Mouse (Mus musculus) megakaryocyte, embryonic 14.5 days (primary cell): ENCODE data around the gene Pank2. TPM values are rescaled to one million over a fixed set of nuclear protein-coding genes. Genes with fewer than 3 reads are reported as not detected.
A peak's percentile ranks its signal among the peaks of the same experiment; 100 is the strongest.

Experiments used
- H3K27me3 ChIP-seq: replicated peaks from 2 replicates; pipeline ENCODE3; 2012; ENCODE audit warnings: inconsistent platforms
- H3K36me3 ChIP-seq: replicated peaks from 2 replicates; pipeline ENCODE3; 2012; ENCODE audit warnings: low read length, inconsistent platforms, mixed read lengths
- H3K4me1 ChIP-seq: 2 replicates; pipeline ENCODE4 v1.6.1; 2012; ENCODE audit warnings: inconsistent platforms
- H3K4me3 ChIP-seq: replicated peaks from 2 replicates; pipeline ENCODE3; 2012; ENCODE audit warnings: moderate library complexity, mild to moderate bottlenecking, inconsistent platforms
- H3K9me3 ChIP-seq: 2 replicates; pipeline ENCODE4 v1.6.1; 2012; ENCODE audit warnings: inconsistent platforms
- FLI1 ChIP-seq: IDR thresholded peaks from 2 replicates; pipeline ENCODE4 v1.6.1; 2012; ENCODE audit warnings: low read length, inconsistent platforms, mixed read lengths
- GATA1 ChIP-seq: IDR thresholded peaks from 3 replicates; pipeline ENCODE4 v1.6.1; 2012; ENCODE audit warnings: mixed read lengths, low read length, inconsistent platforms, borderline replicate concordance
- polyA plus RNA-seq: library from polyadenylated mRNA; stranded (reverse); fragments of >175 nt; gene quantifications from 2 replicates; pipeline ENCODE4 v1.2.3, GENCODE M21; 2012; ENCODE audit warnings: low replicate concordance; ENCODE audit not compliant: insufficient read depth

Gene Pank2
- polyA plus RNA-seq, 1 experiment = 15.6 TPM

- Histone ChIP-seq H3K27me3 (no peaks in the 10 kb centered on the region), H3K9me3 (no peaks in the 10 kb centered on the region), H3K36me3 (peaks cover 8% of the 10 kb centered on the region), H3K4me1 (peaks cover 68% of the 10 kb centered on the region), H3K4me3 (peak overlapping the region; percentile 46)
- TF ChIP-seq GATA1 (no peak), FLI1 (no peak)
Observed at GRCm38 (mm10) chr2:131260544-131261307, 1.6 kb upstream of the Pank2 start.

- H3K4me3 ChIP-seq = peak overlapping the region; percentile 95
- no peaks in the 10 kb centered on the region for H3K9me3 ChIP-seq
- peaks cover 11% of the 10 kb centered on the region for H3K36me3 ChIP-seq
- peaks cover 66% of the 10 kb centered on the region for H3K4me1 ChIP-seq
- no peaks in the 10 kb centered on the region for H3K27me3 ChIP-seq
- TF ChIP-seq FLI1 (no peak), GATA1 (no peak)
Observed at GRCm38 (mm10) chr2:131261481-131262212, 648 bp upstream of the Pank2 start.

GRCm38 (mm10) chr2:131262680-131263670, 680 bp downstream of the Pank2 start:
- TF ChIP-seq FLI1 (no peak), GATA1 (no peak)
- Histone ChIP-seq H3K9me3 (no peaks in the 10 kb centered on the region), H3K4me1 (peaks cover 64% of the 10 kb centered on the region)

GRCm38 (mm10) chr2:131264027-131264426, 1.7 kb downstream of the Pank2 start:
- H3K4me1 ChIP-seq = peaks cover 63% of the 10 kb centered on the region
- peak overlapping the region; percentile 88 for H3K4me3 ChIP-seq
- H3K36me3 ChIP-seq = peaks cover 26% of the 10 kb centered on the region
- no peak for TF ChIP-seq FLI1
- TF ChIP-seq GATA1 = no peak
- H3K27me3 ChIP-seq = no peaks in the 10 kb centered on the region
- H3K9me3 ChIP-seq = no peaks in the 10 kb centered on the region

More at GRCm38 (mm10) chr2:131262680-131263670, 680 bp downstream of the Pank2 start:
- Histone ChIP-seq H3K36me3 (peaks cover 18% of the 10 kb centered on the region), H3K4me3 (peak overlapping the region; percentile 95), H3K27me3 (no peaks in the 10 kb centered on the region)

- Histone ChIP-seq H3K4me1 (peaks cover 62% of the 10 kb centered on the region), H3K36me3 (peaks cover 33% of the 10 kb centered on the region), H3K27me3 (no peaks in the 10 kb centered on the region), H3K9me3 (no peaks in the 10 kb centered on the region), H3K4me3 (peak overlapping the region; percentile 59)
- TF ChIP-seq FLI1 (no peak), GATA1 (no peak)
Observed at GRCm38 (mm10) chr2:131265056-131265455, 2.8 kb downstream of the Pank2 start.

- H3K9me3 ChIP-seq = no peaks in the 10 kb centered on the region
- H3K4me1 ChIP-seq = peaks cover 44% of the 10 kb centered on the region
- no peak overlapping the region for H3K4me3 ChIP-seq
- H3K27me3 ChIP-seq = no peaks in the 10 kb centered on the region
- H3K36me3 ChIP-seq = peaks cover 80% of the 10 kb centered on the region
- TF ChIP-seq FLI1 = no peak
- no peak for TF ChIP-seq GATA1
Observed at GRCm38 (mm10) chr2:131275493-131275892, 13.2 kb downstream of the Pank2 start.

- peaks cover 87% of the 10 kb centered on the region for H3K36me3 ChIP-seq
- no peak overlapping the region for H3K4me3 ChIP-seq
- peaks cover 45% of the 10 kb centered on the region for H3K4me1 ChIP-seq
- H3K27me3 ChIP-seq = no peaks in the 10 kb centered on the region
- no peaks in the 10 kb centered on the region for H3K9me3 ChIP-seq
- TF ChIP-seq GATA1 (no peak), FLI1 (no peak)
Observed at GRCm38 (mm10) chr2:131276722-131277121, 14.4 kb downstream of the Pank2 start.

- H3K36me3 ChIP-seq = peaks cover 93% of the 10 kb centered on the region
- no peak overlapping the region for H3K4me3 ChIP-seq
- peaks cover 32% of the 10 kb centered on the region for H3K4me1 ChIP-seq
- H3K9me3 ChIP-seq = no peaks in the 10 kb centered on the region
- no peak for TF ChIP-seq FLI1
- no peak for TF ChIP-seq GATA1
- H3K27me3 ChIP-seq = no peaks in the 10 kb centered on the region
Observed at GRCm38 (mm10) chr2:131281596-131281995, 19.3 kb downstream of the Pank2 start.

- Histone ChIP-seq H3K4me1 (peaks cover 19% of the 10 kb centered on the region), H3K27me3 (no peaks in the 10 kb centered on the region), H3K4me3 (no peak overlapping the region), H3K36me3 (peaks cover 89% of the 10 kb centered on the region), H3K9me3 (no peaks in the 10 kb centered on the region)
- no peak for TF ChIP-seq FLI1
- no peak for TF ChIP-seq GATA1
Observed at GRCm38 (mm10) chr2:131286276-131286675, 24.0 kb downstream of the Pank2 start.
